Mouse (Mus musculus) liver, adult 2 months (tissue): ENCODE measurements around the gene Cc2d1a.

Source experiments
- CTCF ChIP-seq: fragments of 200-500 bp; IDR thresholded peaks from 2 replicates; pipeline ENCODE4 v1.5.1; 2011; ENCODE audit warnings: low read depth, low read length, control low read depth
- POLR2A ChIP-seq: fragments of 200-500 bp; IDR thresholded peaks from 2 replicates; pipeline ENCODE4 v1.6.1; 2011; ENCODE audit warnings: low read length, control low read depth; ENCODE audit not compliant: insufficient read depth; ENCODE audit errors: extremely low read depth

DNA sequence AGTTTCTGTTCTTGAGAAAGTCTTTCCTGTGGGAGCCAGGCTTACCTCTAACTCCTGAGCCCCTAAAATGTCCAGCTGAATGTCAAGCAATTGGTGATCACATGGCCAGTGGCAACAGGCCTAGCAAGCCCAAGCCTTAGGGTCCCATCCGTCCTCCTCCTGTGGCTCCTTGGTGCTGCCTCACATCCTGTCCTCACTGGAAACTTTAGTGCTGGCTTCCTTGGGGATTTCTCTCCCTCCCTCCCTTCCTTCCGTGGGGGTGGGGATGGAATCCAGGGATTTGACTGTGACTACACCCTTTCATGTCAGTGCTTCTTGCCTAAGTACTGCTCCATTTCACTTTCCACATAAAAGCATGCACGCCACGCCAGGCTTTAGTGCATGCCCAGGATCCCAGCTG, 41.9 kb upstream of the Cc2d1a start:
- TF ChIP-seq POLR2A (0 out of 2 replicates have a peak, but pooled peaks have one; percentile 24), CTCF (no peak)
